Mouse (Mus musculus) embryonic facial prominence, embryonic 15.5 days (tissue): ENCODE data around the gene Dennd1a. TPM values are rescaled to one million over a fixed set of nuclear protein-coding genes. Genes with fewer than 3 reads are reported as not detected.

Source experiments
- ATAC-seq: fragments of 200-750 bp; cut with Nextera tagmentation; 2 replicates; pipeline ENCODE4 v1.8.0; 2017; ENCODE audit warnings: low read depth, moderate TSS enrichment; ENCODE audit not compliant: insufficient number of reproducible peaks, low FRiP score, low TSS enrichment
- H3K27ac ChIP-seq: fragments of 300-500 bp; sonication (generic); replicated peaks from 2 replicates; pipeline ENCODE4 v1.5.1; 2015; ENCODE audit warnings: mild to moderate bottlenecking, inconsistent platforms
- H3K27me3 ChIP-seq: fragments of 300-500 bp; sonication (generic); 2 replicates; pipeline ENCODE4 v1.6.1; 2015; ENCODE audit warnings: inconsistent platforms
- H3K36me3 ChIP-seq: fragments of 300-500 bp; sonication (generic); 2 replicates; pipeline ENCODE4 v1.6.1; 2015; ENCODE audit warnings: mild to moderate bottlenecking, inconsistent platforms
- H3K4me1 ChIP-seq: fragments of 300-500 bp; sonication (generic); 2 replicates; pipeline ENCODE4 v1.6.1; 2015; ENCODE audit warnings: inconsistent platforms
- H3K4me2 ChIP-seq: fragments of 300-500 bp; sonication (generic); replicated peaks from 2 replicates; pipeline ENCODE4 v1.6.1; 2015; ENCODE audit warnings: mild to moderate bottlenecking, inconsistent platforms
- H3K4me3 ChIP-seq: fragments of 300-500 bp; sonication (generic); replicated peaks from 2 replicates; pipeline ENCODE4 v1.5.1; 2015; ENCODE audit warnings: mild to moderate bottlenecking, inconsistent platforms
- H3K9ac ChIP-seq: fragments of 300-500 bp; sonication (generic); 2 replicates; pipeline ENCODE4 v1.6.1; 2015; ENCODE audit warnings: inconsistent platforms
- H3K9me3 ChIP-seq: fragments of 300-500 bp; sonication (generic); replicated peaks from 2 replicates; pipeline ENCODE4 v1.6.1; 2016; ENCODE audit warnings: inconsistent platforms
- WGBS: fragments of 180-500 bp; shearing (Covaris S2); methylation state at CpG from one replicate; pipeline ENCODE4 v1.1.7; 2015; 5-methylcytosine and 5-hydroxymethylcytosine counted together
- polyA plus RNA-seq: library from polyadenylated mRNA; unstranded; fragments of >200 nt; fragmentation: Nextera tagmentation; extraction: Ambion mirVana; gene quantifications from 2 replicates; pipeline ENCODE4 v1.2.1, GENCODE M21; 2015

Gene Dennd1a
- polyA plus RNA-seq, 1 experiment from 2014 or later: 15.8 TPM

DNA sequence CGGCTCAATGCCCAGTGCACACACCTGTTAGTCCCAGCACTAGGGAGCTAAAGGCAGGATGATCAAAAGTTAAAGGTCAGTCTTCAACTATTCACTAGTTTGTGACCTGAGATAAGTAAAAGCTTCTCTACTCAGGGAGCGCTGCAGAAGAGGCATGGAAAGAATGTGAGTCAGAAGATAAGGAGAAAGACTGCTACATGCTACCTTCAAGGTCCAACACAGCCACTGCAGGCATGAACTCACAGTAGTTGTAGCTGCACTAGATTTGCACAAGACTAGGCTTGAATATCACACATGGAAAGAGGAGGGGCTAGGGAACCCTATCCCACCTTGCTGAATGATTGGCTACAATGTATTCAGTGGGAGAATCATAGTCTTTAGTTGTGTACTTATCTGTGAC, 202.1 kb downstream of the Dennd1a start:
- H3K4me3 ChIP-seq: no peak overlapping the region
- H3K27me3 ChIP-seq: no peaks in the 10 kb centered on the region
- no peak overlapping the region for H3K27ac ChIP-seq
- no peak for ATAC-seq
- H3K4me2 ChIP-seq: no peak overlapping the region
- no peak overlapping the region for H3K9ac ChIP-seq
- no peaks in the 10 kb centered on the region for H3K9me3 ChIP-seq
- no peaks in the 10 kb centered on the region for H3K36me3 ChIP-seq
- no peaks in the 10 kb centered on the region for H3K4me1 ChIP-seq
- WGBS: 80% methylated on average over 2 of the region's 2 CpGs

DNA sequence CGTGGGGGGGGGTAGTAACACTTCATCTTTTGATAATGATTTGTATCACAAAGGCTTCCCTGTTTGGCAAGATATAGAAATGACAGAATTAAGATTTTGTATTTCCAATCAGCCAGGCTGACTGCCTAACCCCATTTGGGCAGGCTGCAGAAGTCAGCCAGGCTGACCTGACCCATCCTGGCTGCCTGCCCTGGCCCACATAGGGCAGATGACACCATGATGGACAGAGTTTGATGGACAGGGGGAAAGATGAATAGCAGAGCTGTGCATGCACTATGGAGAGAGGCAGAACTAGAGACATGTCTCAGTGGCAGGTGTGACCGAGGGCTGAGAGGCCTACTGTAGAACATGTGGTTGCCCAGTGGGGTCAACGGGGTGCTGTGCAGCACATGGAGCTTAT, 203.9 kb downstream of the Dennd1a start:
- Histone ChIP-seq H3K4me1 (no peaks in the 10 kb centered on the region), H3K27ac (no peak overlapping the region), H3K36me3 (no peaks in the 10 kb centered on the region), H3K9me3 (no peaks in the 10 kb centered on the region), H3K4me3 (no peak overlapping the region), H3K27me3 (no peaks in the 10 kb centered on the region), H3K9ac (no peak overlapping the region), H3K4me2 (no peak overlapping the region)
- WGBS: 84% methylated on average over 3 of the region's 3 CpGs
- no peak for ATAC-seq

DNA sequence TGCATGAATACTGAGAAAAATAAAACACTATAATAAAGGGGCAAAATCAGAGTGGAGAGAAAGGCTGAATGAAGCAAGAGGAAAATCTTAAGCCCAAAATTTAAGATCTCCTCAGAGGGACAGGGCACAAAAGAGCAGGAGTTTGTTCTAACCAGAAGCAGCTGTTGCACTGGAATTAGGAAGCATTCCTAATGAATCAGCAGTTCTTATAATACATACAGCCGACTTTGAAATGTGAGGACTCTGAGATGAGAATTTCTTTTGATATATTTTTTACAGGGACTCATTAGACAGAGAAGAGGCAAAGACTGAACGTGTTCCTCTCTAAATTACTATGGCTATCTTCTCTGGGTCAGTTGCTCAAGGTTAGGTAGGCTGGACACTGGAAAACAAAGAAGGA, 212.7 kb downstream of the Dennd1a start:
- no peak overlapping the region for H3K27ac ChIP-seq
- H3K36me3 ChIP-seq: no peaks in the 10 kb centered on the region

DNA sequence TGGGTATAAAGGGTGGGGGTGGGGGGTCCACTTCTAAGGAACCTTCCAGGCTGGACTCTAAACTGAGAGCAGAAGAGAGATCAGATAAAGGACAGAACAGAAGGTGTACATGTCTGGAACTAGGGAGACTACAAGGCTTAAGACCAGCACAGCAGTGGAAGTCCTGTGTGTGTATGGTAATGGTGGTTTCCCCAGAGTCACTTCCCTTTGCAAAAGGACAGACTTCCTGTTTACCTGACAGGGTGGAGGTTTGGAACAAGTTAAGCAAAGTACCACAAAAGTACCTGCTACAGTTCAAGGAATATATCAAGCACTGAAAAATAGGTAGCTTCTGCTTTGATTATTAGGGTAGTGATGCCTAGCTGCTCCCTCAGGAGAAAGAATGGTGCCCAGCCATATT, 215.1 kb downstream of the Dennd1a start:
- no peaks in the 10 kb centered on the region for H3K27me3 ChIP-seq
- no peak for ATAC-seq
- H3K36me3 ChIP-seq: no peaks in the 10 kb centered on the region
- no peak overlapping the region for H3K4me3 ChIP-seq
- H3K27ac ChIP-seq: no peak overlapping the region
- H3K9ac ChIP-seq: no peak overlapping the region
- H3K4me2 ChIP-seq: no peak overlapping the region
- H3K4me1 ChIP-seq: no peaks in the 10 kb centered on the region; the same call in 1 of the 2 replicates
- no peaks in the 10 kb centered on the region for H3K9me3 ChIP-seq

More for the DNA sequence above, 212.7 kb downstream of the Dennd1a start:
- no peaks in the 10 kb centered on the region for H3K27me3 ChIP-seq
- H3K9ac ChIP-seq: no peak overlapping the region
- no peak overlapping the region for H3K4me2 ChIP-seq
- no peaks in the 10 kb centered on the region for H3K9me3 ChIP-seq
- no peak overlapping the region for H3K4me3 ChIP-seq
- no peak for ATAC-seq
- WGBS: 13% methylated on average over 2 of the region's 2 CpGs
- no peaks in the 10 kb centered on the region; the same call in 1 of the 2 replicates for H3K4me1 ChIP-seq

DNA sequence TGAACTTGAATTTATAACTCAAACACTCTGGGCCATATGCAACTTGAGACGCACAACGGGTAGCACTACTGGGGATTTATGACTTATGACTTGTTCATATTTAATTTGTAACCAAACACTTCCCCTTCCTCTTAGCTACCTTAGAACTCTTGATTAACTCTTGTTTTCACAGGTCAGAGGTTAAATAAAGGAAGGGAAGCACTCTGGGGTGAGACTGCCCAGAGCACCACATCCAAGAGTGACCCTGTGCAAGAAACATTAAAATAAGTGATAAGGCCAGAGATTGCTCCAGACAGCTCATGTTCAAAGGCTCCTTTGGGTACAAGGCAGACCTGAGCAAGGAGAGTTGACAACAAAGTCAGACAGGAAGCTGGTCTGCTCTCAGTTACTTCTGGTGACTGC, 219.0 kb downstream of the Dennd1a start:
- H3K27ac ChIP-seq: no peak overlapping the region
- H3K27me3 ChIP-seq: no peaks in the 10 kb centered on the region
- no peak overlapping the region for H3K4me3 ChIP-seq
- 25% methylated on average over 2 of the region's 2 CpGs for WGBS
- no peak for ATAC-seq
- H3K36me3 ChIP-seq: no peaks in the 10 kb centered on the region
- no peaks in the 10 kb centered on the region for H3K9me3 ChIP-seq
- H3K9ac ChIP-seq: no peak overlapping the region
- H3K4me2 ChIP-seq: no peak overlapping the region
- no peaks in the 10 kb centered on the region for H3K4me1 ChIP-seq

DNA sequence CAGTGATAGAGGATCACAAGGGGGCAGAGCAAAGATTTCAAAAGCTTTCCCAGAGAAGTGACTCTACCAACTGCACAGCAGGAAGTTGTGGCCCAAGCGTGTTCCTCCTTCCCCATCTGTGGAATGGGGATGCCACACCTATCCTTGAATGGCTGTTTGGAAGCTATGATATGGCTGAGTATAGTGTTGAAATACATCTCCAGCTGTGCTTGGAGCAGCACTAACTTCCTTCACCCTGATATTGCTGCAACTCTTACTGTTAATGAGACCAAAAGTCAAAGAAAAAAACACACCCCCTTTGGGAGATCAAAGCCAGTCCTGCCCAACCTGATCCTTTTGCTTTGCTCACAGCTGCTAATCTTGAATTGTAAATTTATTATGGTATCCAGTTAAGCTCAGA, 221.3 kb downstream of the Dennd1a start:
- H3K9ac ChIP-seq: no peak overlapping the region
- H3K4me1 ChIP-seq: no peaks in the 10 kb centered on the region
- H3K27me3 ChIP-seq: no peaks in the 10 kb centered on the region
- WGBS: 82% methylated on average over 1 of the region's 1 CpGs
- no peak overlapping the region for H3K27ac ChIP-seq
- no peak overlapping the region for H3K4me3 ChIP-seq
- H3K9me3 ChIP-seq: no peaks in the 10 kb centered on the region
- no peak overlapping the region for H3K4me2 ChIP-seq
- H3K36me3 ChIP-seq: no peaks in the 10 kb centered on the region
- no peak for ATAC-seq

DNA sequence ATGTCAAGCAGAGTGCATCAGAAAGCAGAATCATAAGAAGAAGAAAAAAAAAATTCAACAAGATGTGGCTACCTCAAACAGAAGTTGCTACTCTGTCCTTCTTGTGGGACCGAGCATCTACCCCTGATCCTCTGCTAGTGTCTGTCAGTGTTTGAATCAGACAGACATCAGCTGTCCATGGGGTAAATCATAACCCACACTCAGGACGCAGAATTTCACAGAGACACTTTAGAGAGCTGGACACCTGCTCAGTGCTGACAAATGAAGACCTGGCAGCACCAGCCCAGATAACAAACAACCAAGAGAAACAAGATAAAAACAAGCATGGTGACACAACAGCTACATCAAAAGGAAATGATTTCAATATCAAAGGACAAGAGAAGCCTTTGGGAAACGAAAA, 222.9 kb downstream of the Dennd1a start:
- 68% methylated on average over 3 of the region's 3 CpGs for WGBS
- no peak for ATAC-seq

DNA sequence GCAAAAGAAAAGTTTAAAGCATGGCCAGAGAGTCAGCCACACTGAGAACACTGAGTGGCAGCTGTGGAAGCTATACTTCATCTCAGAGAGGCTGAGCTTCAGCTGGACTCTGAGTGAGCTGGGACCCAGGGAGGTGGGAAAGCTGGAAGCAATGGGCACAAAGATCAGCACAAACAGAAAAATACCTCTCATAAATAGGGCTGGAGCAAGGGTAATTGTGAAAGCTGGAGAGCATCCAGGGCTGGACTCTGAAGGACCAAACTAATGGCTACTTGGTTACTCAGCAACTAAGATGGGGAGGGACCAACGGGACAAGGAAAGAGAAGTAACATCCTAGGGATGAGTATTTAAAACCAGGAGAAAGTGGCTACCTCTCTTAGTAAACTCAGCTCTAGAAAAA, 225.0 kb downstream of the Dennd1a start:
- Histone ChIP-seq H3K9me3 (no peaks in the 10 kb centered on the region), H3K27me3 (no peaks in the 10 kb centered on the region), H3K4me3 (no peak overlapping the region), H3K9ac (no peak overlapping the region), H3K4me1 (no peaks in the 10 kb centered on the region), H3K27ac (no peak overlapping the region), H3K4me2 (no peak overlapping the region), H3K36me3 (no peaks in the 10 kb centered on the region)
- no peak for ATAC-seq
- WGBS: 79% methylated on average over 1 of the region's 1 CpGs

More for the DNA sequence above, 222.9 kb downstream of the Dennd1a start:
- Histone ChIP-seq H3K9ac (no peak overlapping the region), H3K4me3 (no peak overlapping the region), H3K9me3 (no peaks in the 10 kb centered on the region), H3K27ac (no peak overlapping the region), H3K27me3 (no peaks in the 10 kb centered on the region), H3K36me3 (no peaks in the 10 kb centered on the region), H3K4me2 (no peak overlapping the region), H3K4me1 (no peaks in the 10 kb centered on the region)

DNA sequence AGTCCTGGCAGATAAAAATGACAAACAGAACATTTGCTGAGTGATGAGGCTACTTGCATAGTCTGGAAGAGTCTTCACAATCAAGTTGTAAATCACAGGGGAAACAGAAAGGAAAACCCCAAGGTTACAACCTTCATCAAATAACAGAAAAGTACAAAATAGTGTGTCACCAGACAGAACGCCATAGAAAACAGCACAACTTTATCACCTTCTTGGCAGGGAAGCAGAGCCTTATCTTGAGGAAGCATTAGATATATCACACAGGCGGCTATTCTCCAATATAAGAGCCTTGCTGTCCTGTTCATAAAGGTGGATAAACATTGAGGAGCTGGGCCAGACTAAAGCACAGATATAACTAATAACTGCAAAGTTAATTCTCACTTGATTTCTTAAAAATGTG, 225.7 kb downstream of the Dennd1a start:
- Histone ChIP-seq H3K36me3 (no peaks in the 10 kb centered on the region), H3K9ac (no peak overlapping the region), H3K27ac (no peak overlapping the region), H3K4me1 (no peaks in the 10 kb centered on the region), H3K9me3 (no peaks in the 10 kb centered on the region), H3K4me3 (no peak overlapping the region), H3K27me3 (no peaks in the 10 kb centered on the region), H3K4me2 (no peak overlapping the region)
- no peak for ATAC-seq
- 76% methylated on average over 2 of the region's 2 CpGs for WGBS

DNA sequence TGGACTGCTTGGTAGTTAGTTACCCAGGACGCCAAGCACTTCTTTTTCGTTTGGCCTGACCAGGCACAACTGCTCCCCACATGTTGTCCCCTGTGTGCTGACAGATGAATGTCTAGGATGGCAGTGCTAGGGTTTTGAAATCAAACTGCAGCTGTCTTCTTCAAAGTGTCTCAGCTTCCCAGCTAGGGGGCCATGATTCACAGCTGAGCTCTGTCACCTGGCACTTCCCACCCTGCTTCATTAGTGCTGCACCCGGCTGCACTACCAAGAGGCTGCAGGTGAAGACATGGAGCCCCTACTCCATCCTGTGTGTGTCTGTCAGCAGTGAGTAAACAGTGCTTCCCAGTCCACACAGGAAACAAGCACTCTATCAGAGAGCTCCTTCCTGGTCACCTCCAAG, 234.8 kb downstream of the Dennd1a start:
- H3K4me3 ChIP-seq: no peak overlapping the region
- H3K27me3 ChIP-seq: no peaks in the 10 kb centered on the region
- no peaks in the 10 kb centered on the region for H3K9me3 ChIP-seq
- no peak overlapping the region for H3K27ac ChIP-seq
- H3K4me2 ChIP-seq: no peak overlapping the region
- no peak for ATAC-seq
- no peaks in the 10 kb centered on the region for H3K4me1 ChIP-seq
- H3K9ac ChIP-seq: no peak overlapping the region
- 38% methylated on average over 3 of the region's 3 CpGs for WGBS
- H3K36me3 ChIP-seq: no peaks in the 10 kb centered on the region

DNA sequence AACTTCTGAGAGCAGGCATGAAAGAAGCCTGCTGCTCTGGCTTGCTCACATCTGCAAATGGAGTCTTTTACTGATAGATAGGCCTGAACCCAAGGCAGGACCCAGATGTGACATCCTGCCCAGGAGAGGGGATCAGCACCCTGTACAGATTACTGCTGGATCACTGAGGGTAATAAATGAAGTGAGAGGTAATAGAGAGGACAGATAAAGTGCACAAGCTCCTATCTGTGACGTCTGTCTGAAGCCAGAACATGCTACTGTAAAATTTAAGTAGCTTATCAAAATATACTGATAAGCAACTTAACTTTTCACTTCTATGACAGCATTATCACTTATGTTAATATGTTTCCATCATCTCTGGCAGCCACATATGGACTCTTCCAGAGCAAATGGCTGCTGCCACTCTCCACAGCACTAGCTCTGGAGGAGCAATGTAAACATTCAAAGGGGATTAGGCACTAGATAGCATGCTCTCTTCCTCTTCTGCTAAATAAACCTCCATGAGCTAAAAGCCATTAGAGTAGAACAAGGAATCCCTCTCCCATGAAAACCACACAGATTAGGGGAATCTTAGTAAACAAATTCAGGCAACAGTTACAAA, 235.6 kb downstream of the Dennd1a start:
- H3K36me3 ChIP-seq: no peaks in the 10 kb centered on the region
- no peaks in the 10 kb centered on the region for H3K9me3 ChIP-seq
- no peak overlapping the region for H3K4me3 ChIP-seq
- H3K9ac ChIP-seq: no peak overlapping the region
- ATAC-seq: no peak
- H3K4me1 ChIP-seq: no peaks in the 10 kb centered on the region
- H3K27ac ChIP-seq: no peak overlapping the region
- no peak overlapping the region for H3K4me2 ChIP-seq
- no peaks in the 10 kb centered on the region for H3K27me3 ChIP-seq
- 60% methylated on average over 1 of the region's 1 CpGs for WGBS

DNA sequence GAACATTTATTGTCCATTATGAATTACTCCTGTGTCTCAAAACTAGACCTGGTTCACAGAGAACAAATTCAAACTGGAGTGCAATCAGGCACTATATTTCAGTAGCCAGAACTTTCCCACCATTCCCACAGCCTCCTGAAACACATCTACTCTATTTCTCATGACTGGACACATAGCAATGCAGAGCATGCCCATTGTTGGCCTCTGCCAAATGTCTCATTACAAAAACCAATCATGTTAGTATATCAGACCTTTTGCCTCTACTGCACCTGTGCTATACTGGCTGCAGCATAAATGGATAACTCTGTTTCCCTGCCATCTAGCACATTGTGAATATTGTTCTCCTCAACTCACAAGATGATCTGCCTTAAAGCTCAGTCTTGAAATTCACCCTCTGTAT, 238.2 kb downstream of the Dennd1a start:
- H3K36me3 ChIP-seq: no peaks in the 10 kb centered on the region
- H3K4me1 ChIP-seq: no peaks in the 10 kb centered on the region
- no peak overlapping the region for H3K4me3 ChIP-seq
- no peak overlapping the region for H3K9ac ChIP-seq
- no peak for ATAC-seq
- no peaks in the 10 kb centered on the region for H3K9me3 ChIP-seq
- H3K27me3 ChIP-seq: no peaks in the 10 kb centered on the region
- H3K27ac ChIP-seq: no peak overlapping the region
- H3K4me2 ChIP-seq: no peak overlapping the region
